Mouse (Mus musculus): ENCODE data around the gene Nxpe3. TPM values are rescaled to one million over a fixed set of nuclear protein-coding genes. Genes with fewer than 3 reads are reported as not detected.

Gene Nxpe3
- 12.1 TPM for polyA plus RNA-seq (2017; shearing (Covaris generic))

DNA sequence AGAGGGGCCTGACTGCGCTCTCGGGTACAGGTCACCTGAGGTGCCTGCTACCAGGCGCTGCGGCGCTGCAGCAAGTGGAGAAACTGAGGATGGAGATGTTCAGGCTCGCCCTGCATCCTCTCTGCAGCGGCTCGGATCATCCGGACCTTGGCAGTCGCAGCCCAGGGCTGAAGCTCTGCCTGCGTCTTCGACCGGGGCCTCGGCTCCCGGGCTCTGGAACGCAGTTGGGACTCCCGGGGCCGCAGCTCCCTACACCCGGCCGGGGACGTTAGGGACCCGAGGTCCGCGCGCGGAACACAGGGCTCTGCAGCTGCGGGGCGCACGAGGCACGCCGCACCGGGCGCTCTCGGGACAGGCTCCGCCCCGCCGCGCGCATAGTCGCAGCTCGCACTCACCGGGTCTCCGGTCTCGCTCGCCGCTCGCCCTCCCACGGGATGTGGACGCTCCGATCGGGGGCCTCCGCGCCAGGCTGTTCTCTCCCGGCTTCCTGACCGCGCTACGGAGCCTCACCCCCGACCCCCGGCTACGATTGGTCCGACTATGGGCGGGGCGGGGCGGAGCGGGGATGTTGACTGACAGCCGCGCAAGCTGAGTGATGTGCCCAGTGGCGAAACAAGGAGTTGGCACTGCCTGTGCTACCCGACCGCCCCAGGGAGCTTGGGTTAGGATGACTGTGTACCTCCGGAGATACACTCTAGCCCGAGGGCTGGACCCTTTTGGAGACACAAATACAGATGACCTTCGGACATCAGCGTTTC is at the start of gene Nxpe3:
TSS of gene Nxpe3 (minus strand) at position 393 of the 758 bp plus-strand sequence.

DNA sequence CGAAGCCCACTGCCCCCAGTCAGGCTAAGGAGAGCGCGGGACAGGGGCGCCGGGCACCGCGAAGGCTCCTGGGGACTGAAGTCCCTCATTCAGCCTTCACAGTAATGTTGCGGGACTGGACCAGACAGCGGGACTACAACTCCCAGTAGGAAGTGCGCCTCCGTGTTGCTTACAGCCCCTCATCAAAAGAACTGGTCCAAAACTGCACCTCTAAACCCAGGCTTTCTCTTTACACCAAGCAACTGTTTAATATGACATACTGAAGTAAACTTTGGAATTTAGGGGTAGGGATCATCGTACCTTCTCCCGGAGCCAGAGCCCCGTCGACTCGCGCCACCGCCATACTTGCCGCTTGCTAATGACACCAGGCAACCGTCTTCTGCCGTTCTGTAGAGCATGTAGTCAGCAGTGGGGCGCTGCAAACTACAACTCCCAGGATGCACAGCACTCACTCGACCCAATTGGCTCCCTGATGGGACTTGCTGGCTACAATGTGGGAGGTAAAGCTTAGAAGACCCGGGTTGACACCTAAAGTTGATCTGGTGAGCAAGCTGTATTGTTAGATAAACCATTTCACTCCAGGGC is 39.5 kb upstream of the Nxpe3 start, which contains the start of gene Cep97:
TSS of gene Cep97 (minus strand) at position 403 of the 585 bp plus-strand sequence.

DNA sequence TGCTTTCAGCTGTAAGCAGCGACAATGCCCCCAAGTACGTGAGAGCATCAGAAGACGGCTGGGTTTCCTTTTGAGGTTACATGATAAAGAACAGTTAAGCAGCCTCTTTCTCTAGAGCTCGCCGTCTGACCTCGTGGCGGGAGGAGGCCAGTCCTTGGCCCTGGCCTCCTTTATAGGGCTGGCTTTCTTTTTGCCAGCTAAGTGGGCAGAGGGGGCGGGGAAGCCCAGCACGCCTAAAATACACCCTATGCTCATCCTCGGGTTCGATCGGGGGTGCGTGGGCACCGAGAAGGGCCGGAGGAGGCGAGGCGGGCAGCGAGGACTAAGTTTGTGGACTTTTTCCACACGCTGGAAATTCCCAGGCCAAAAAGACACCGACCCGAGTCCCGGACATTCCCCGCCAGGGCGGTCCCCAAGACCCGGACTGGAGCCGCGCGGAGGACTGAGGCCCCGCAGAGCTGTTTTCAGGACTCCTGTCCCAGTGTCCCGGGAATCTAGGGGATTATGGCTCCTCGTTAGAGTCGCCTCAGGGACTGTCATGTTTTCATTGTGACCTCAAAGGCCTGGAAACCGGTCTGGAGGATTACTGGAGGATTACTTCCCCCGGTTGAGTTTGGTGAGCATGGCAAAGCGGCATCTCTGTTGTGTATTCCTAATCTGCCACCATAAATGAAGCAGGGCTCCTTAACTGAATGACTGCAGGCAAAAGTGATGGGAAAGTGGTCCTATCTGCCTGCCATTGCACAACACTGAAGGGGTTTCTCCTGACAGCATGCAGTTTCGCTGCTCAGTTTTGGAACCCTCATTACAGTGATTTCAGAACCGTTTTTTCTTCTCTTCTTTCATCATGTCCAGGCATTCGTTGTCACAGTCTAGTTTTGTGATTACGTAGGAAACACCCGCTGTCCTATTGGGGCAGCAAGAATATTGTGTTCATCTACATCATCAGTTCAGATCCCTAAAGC is 56.3 kb downstream of the Nxpe3 start, which contains the start of gene Nfkbiz:
TSS of gene Nfkbiz (minus strand) at position 390 of the 965 bp plus-strand sequence.

Other genes with a start within 250 kb of the Nxpe3 start
- 69.5 TPM for gene Nfkbiz, start 56.4 kb downstream of the Nxpe3 start, polyA plus RNA-seq (2017; shearing (Covaris generic))
- gene Cep97, start 39.6 kb upstream of the Nxpe3 start, polyA plus RNA-seq (2017; shearing (Covaris generic)): 65.1 TPM
- gene Rpl24, start 71.0 kb upstream of the Nxpe3 start, polyA plus RNA-seq (2017; shearing (Covaris generic)): 671 TPM
- gene Zbtb11, start 78.6 kb upstream of the Nxpe3 start, polyA plus RNA-seq (2017; shearing (Covaris generic)): 101 TPM
- gene Pcnp, start 134.5 kb upstream of the Nxpe3 start, polyA plus RNA-seq (2017; shearing (Covaris generic)): 103 TPM
- gene Trmt10c, start 142.5 kb upstream of the Nxpe3 start, polyA plus RNA-seq (2017; shearing (Covaris generic)): 51.4 TPM
- gene Senp7, start 153.1 kb upstream of the Nxpe3 start, polyA plus RNA-seq (2017; shearing (Covaris generic)): 42.9 TPM